Mouse (Mus musculus): ENCODE data around the gene Gm9821.

Gm9821 gene

GRCm38 (mm10) chr2:91948151-91948509 lies 2.6 kb downstream of the Gm9821 start:
- no peak for DNase-seq (ENCODE audit: low spot score in 2 of 2)

- DNase-seq (ENCODE audit: low spot score in 2 of 2): no peak
Observed at GRCm38 (mm10) chr2:91948792-91949241, 3.3 kb downstream of the Gm9821 start.

- peak; percentile 39 for DNase-seq (ENCODE audit: low spot score in 2 of 2)
Observed at GRCm38 (mm10) chr2:91949411-91950274, 4.1 kb downstream of the Gm9821 start.

- DNase-seq (ENCODE audit: low spot score in 2 of 2): peak; percentile 71 to 72
Observed at GRCm38 (mm10) chr2:91950275-91951085, 5.0 kb downstream of the Gm9821 start.

- DNase-seq (ENCODE audit: low spot score in 2 of 2): no peak
Observed at GRCm38 (mm10) chr2:91953825-91954224, 8.3 kb downstream of the Gm9821 start.

- DNase-seq (ENCODE audit: low spot score in 2 of 2): no peak
Observed at GRCm38 (mm10) chr2:91955121-91955591, 9.7 kb downstream of the Gm9821 start.

- DNase-seq (ENCODE audit: low spot score in 2 of 2): no peak
Observed at GRCm38 (mm10) chr2:91955875-91956274, 10.4 kb downstream of the Gm9821 start.

GRCm38 (mm10) chr2:91957096-91957495 lies 11.6 kb downstream of the Gm9821 start:
- DNase-seq (ENCODE audit: low spot score in 2 of 2): peak; percentile 72 to 78

GRCm38 (mm10) chr2:91958049-91958448 lies 12.5 kb downstream of the Gm9821 start:
- DNase-seq (ENCODE audit: low spot score in 2 of 2): no peak

GRCm38 (mm10) chr2:91958701-91959457 lies 13.4 kb downstream of the Gm9821 start:
- peak; percentile 65 to 78 for DNase-seq (ENCODE audit: low spot score in 2 of 2)

GRCm38 (mm10) chr2:91959544-91960410 lies 14.3 kb downstream of the Gm9821 start:
- no peak for DNase-seq (ENCODE audit: low spot score in 2 of 2)

- no peak for DNase-seq (ENCODE audit: low spot score in 2 of 2)
Observed at GRCm38 (mm10) chr2:91960459-91960858, 15.0 kb downstream of the Gm9821 start.

- peak; percentile 40 to 45 for DNase-seq (ENCODE audit: low spot score in 2 of 2)
Observed at GRCm38 (mm10) chr2:91961901-91962761, 16.6 kb downstream of the Gm9821 start.

- DNase-seq (ENCODE audit: low spot score in 2 of 2): peak; percentile 42 to 48
Observed at GRCm38 (mm10) chr2:91962864-91963401, 17.4 kb downstream of the Gm9821 start.

GRCm38 (mm10) chr2:91963443-91963932 lies 18.0 kb downstream of the Gm9821 start:
- DNase-seq (ENCODE audit: low spot score in 2 of 2): peak; percentile 90 to 97

- DNase-seq (ENCODE audit: low spot score in 2 of 2): no peak
Observed at GRCm38 (mm10) chr2:91964610-91965204, 19.2 kb downstream of the Gm9821 start.

- peak in 1 of 2 experiments; percentile 44 for DNase-seq (ENCODE audit: low spot score in 2 of 2)
Observed at GRCm38 (mm10) chr2:91965417-91965816, 19.9 kb downstream of the Gm9821 start.

GRCm38 (mm10) chr2:91966367-91966766 lies 20.9 kb downstream of the Gm9821 start:
- DNase-seq (ENCODE audit: low spot score in 2 of 2): no peak

GRCm38 (mm10) chr2:91967962-91968361 lies 22.5 kb downstream of the Gm9821 start:
- no peak for DNase-seq (ENCODE audit: low spot score in 2 of 2)
